Mouse (Mus musculus): ENCODE measurements around the gene Adgrl4. TPM values are rescaled to one million over a fixed set of nuclear protein-coding genes. Genes with fewer than 3 reads are reported as not detected.

The Adgrl4 gene
- polyA plus RNA-seq, 1 experiment from 2014 or later, result 5.4 TPM

- Histone ChIP-seq H3K9me3 (no peaks in the 10 kb centered on the region; the same call in 1 of the 2 replicates), H3K36me3 (no peaks in the 10 kb centered on the region), H3K4me3 (no peak overlapping the region), H3K27ac (no peak overlapping the region), H3K9ac (no peak overlapping the region), H3K4me2 (no peak overlapping the region), H3K27me3 (no peaks in the 10 kb centered on the region), H3K4me1 (no peaks in the 10 kb centered on the region)
- WGBS, result 88% methylated on average over 5 of the region's 5 CpGs
- ATAC-seq (ENCODE audit: insufficient number of reproducible peaks, insufficient read depth, low FRiP score, low TSS enrichment, low read depth), result no peak
These were observed 73.5 kb downstream of the Adgrl4 start for GRCm38 (mm10) chr3:151511184-151511583.

GRCm38 (mm10) chr3:151547182-151547581 lies 109.5 kb downstream of the Adgrl4 start:
- no peak for ATAC-seq (ENCODE audit: insufficient number of reproducible peaks, insufficient read depth, low FRiP score, low TSS enrichment, low read depth)
- H3K4me3 ChIP-seq, result no peak overlapping the region
- no peaks in the 10 kb centered on the region for H3K36me3 ChIP-seq
- no peaks in the 10 kb centered on the region for H3K4me1 ChIP-seq
- H3K27ac ChIP-seq, result no peak overlapping the region
- H3K9me3 ChIP-seq, result no peaks in the 10 kb centered on the region
- H3K9ac ChIP-seq, result no peak overlapping the region
- WGBS, result 75% methylated on average over 3 of the region's 3 CpGs
- no peaks in the 10 kb centered on the region for H3K27me3 ChIP-seq
- H3K4me2 ChIP-seq, result no peak overlapping the region

- Histone ChIP-seq H3K9ac (no peak overlapping the region), H3K4me2 (no peak overlapping the region), H3K27ac (no peak overlapping the region), H3K4me3 (no peak overlapping the region), H3K4me1 (no peaks in the 10 kb centered on the region), H3K9me3 (no peaks in the 10 kb centered on the region), H3K36me3 (no peaks in the 10 kb centered on the region), H3K27me3 (no peaks in the 10 kb centered on the region)
- 51% methylated on average over 5 of the region's 5 CpGs for WGBS
- no peak for ATAC-seq (ENCODE audit: insufficient number of reproducible peaks, insufficient read depth, low FRiP score, low TSS enrichment, low read depth)
These were observed 113.3 kb downstream of the Adgrl4 start for GRCm38 (mm10) chr3:151551002-151551401.

GRCm38 (mm10) chr3:151556635-151557034 lies 118.9 kb downstream of the Adgrl4 start:
- H3K36me3 ChIP-seq, result no peaks in the 10 kb centered on the region
- H3K27me3 ChIP-seq, result no peaks in the 10 kb centered on the region
- no peaks in the 10 kb centered on the region for H3K9me3 ChIP-seq
- no peak for ATAC-seq (ENCODE audit: insufficient number of reproducible peaks, insufficient read depth, low FRiP score, low TSS enrichment, low read depth)
- no peak overlapping the region for H3K9ac ChIP-seq
- no peaks in the 10 kb centered on the region for H3K4me1 ChIP-seq
- no peak overlapping the region for H3K4me2 ChIP-seq
- no peak overlapping the region for H3K27ac ChIP-seq
- H3K4me3 ChIP-seq, result no peak overlapping the region
- 87% methylated on average over 2 of the region's 2 CpGs for WGBS

GRCm38 (mm10) chr3:151557125-151557524 lies 119.4 kb downstream of the Adgrl4 start:
- no peaks in the 10 kb centered on the region for H3K27me3 ChIP-seq
- H3K36me3 ChIP-seq, result no peaks in the 10 kb centered on the region
- H3K4me2 ChIP-seq, result no peak overlapping the region
- no peak overlapping the region for H3K4me3 ChIP-seq
- 62% methylated on average over 2 of the region's 2 CpGs for WGBS
- H3K4me1 ChIP-seq, result no peaks in the 10 kb centered on the region
- no peaks in the 10 kb centered on the region for H3K9me3 ChIP-seq
- no peak overlapping the region for H3K9ac ChIP-seq
- no peak for ATAC-seq (ENCODE audit: insufficient number of reproducible peaks, insufficient read depth, low FRiP score, low TSS enrichment, low read depth)
- H3K27ac ChIP-seq, result no peak overlapping the region

GRCm38 (mm10) chr3:151557607-151558006 lies 119.9 kb downstream of the Adgrl4 start:
- no peak overlapping the region for H3K27ac ChIP-seq
- ATAC-seq (ENCODE audit: insufficient number of reproducible peaks, insufficient read depth, low FRiP score, low TSS enrichment, low read depth), result no peak
- no peaks in the 10 kb centered on the region for H3K36me3 ChIP-seq
- H3K4me3 ChIP-seq, result no peak overlapping the region
- H3K4me2 ChIP-seq, result no peak overlapping the region
- H3K9ac ChIP-seq, result no peak overlapping the region
- no peaks in the 10 kb centered on the region for H3K27me3 ChIP-seq
- no peaks in the 10 kb centered on the region for H3K4me1 ChIP-seq
- 80% methylated on average over 5 of the region's 5 CpGs for WGBS
- no peaks in the 10 kb centered on the region for H3K9me3 ChIP-seq

- H3K4me2 ChIP-seq, result no peak overlapping the region
- H3K27me3 ChIP-seq, result no peaks in the 10 kb centered on the region
- no peaks in the 10 kb centered on the region for H3K36me3 ChIP-seq
- no peak for ATAC-seq (ENCODE audit: insufficient number of reproducible peaks, insufficient read depth, low FRiP score, low TSS enrichment, low read depth)
- WGBS, result 68% methylated on average over 4 of the region's 4 CpGs
- no peak overlapping the region for H3K9ac ChIP-seq
- no peaks in the 10 kb centered on the region for H3K9me3 ChIP-seq
- H3K4me3 ChIP-seq, result no peak overlapping the region
- no peaks in the 10 kb centered on the region for H3K4me1 ChIP-seq
- H3K27ac ChIP-seq, result no peak overlapping the region
These were observed 120.7 kb downstream of the Adgrl4 start for GRCm38 (mm10) chr3:151558374-151558773.

GRCm38 (mm10) chr3:151565664-151566621 lies 128.3 kb downstream of the Adgrl4 start:
- Histone ChIP-seq H3K27me3 (0 out of 2 replicates have a peak, but pooled peaks cover 4% of the 10 kb centered on the region), H3K4me1 (no peaks in the 10 kb centered on the region), H3K4me2 (no peak overlapping the region), H3K9ac (no peak overlapping the region), H3K9me3 (no peaks in the 10 kb centered on the region), H3K36me3 (no peaks in the 10 kb centered on the region), H3K4me3 (no peak overlapping the region), H3K27ac (no peak overlapping the region)
- WGBS, result 53% methylated on average over 16 of the region's 16 CpGs
- ATAC-seq (ENCODE audit: insufficient number of reproducible peaks, insufficient read depth, low FRiP score, low TSS enrichment, low read depth), result no peak

GRCm38 (mm10) chr3:151566629-151567028 lies 128.9 kb downstream of the Adgrl4 start:
- WGBS, result 49% methylated on average over 5 of the region's 5 CpGs
- H3K4me1 ChIP-seq, result no peaks in the 10 kb centered on the region
- no peak overlapping the region for H3K27ac ChIP-seq
- H3K36me3 ChIP-seq, result no peaks in the 10 kb centered on the region
- no peaks in the 10 kb centered on the region for H3K9me3 ChIP-seq
- no peak for ATAC-seq (ENCODE audit: insufficient number of reproducible peaks, insufficient read depth, low FRiP score, low TSS enrichment, low read depth)
- 0 out of 2 replicates have a peak, but pooled peaks cover 4% of the 10 kb centered on the region for H3K27me3 ChIP-seq
- no peak overlapping the region for H3K4me2 ChIP-seq
- no peak overlapping the region for H3K9ac ChIP-seq
- no peak overlapping the region for H3K4me3 ChIP-seq

GRCm38 (mm10) chr3:151567541-151567940 lies 129.9 kb downstream of the Adgrl4 start:
- no peak overlapping the region for H3K9ac ChIP-seq
- WGBS, result 38% methylated on average over 3 of the region's 3 CpGs
- H3K36me3 ChIP-seq, result no peaks in the 10 kb centered on the region
- 0 out of 2 replicates have a peak, but pooled peaks cover 4% of the 10 kb centered on the region for H3K27me3 ChIP-seq
- H3K27ac ChIP-seq, result no peak overlapping the region
- no peak overlapping the region for H3K4me3 ChIP-seq
- no peak overlapping the region for H3K4me2 ChIP-seq
- no peak for ATAC-seq (ENCODE audit: insufficient number of reproducible peaks, insufficient read depth, low FRiP score, low TSS enrichment, low read depth)
- H3K9me3 ChIP-seq, result no peaks in the 10 kb centered on the region
- no peaks in the 10 kb centered on the region for H3K4me1 ChIP-seq

- Histone ChIP-seq H3K27me3 (0 out of 2 replicates have a peak, but pooled peaks cover 4% of the 10 kb centered on the region), H3K4me1 (no peaks in the 10 kb centered on the region), H3K4me3 (no peak overlapping the region), H3K36me3 (no peaks in the 10 kb centered on the region), H3K9me3 (no peaks in the 10 kb centered on the region), H3K9ac (no peak overlapping the region), H3K4me2 (no peak overlapping the region), H3K27ac (no peak overlapping the region)
- ATAC-seq (ENCODE audit: insufficient number of reproducible peaks, insufficient read depth, low FRiP score, low TSS enrichment, low read depth), result no peak
- 86% methylated on average over 5 of the region's 5 CpGs for WGBS
These were observed 134.4 kb downstream of the Adgrl4 start for GRCm38 (mm10) chr3:151572089-151572488.

GRCm38 (mm10) chr3:151575292-151575691 lies 137.6 kb downstream of the Adgrl4 start:
- Histone ChIP-seq H3K36me3 (no peaks in the 10 kb centered on the region), H3K9ac (no peak overlapping the region), H3K4me1 (no peaks in the 10 kb centered on the region), H3K9me3 (no peaks in the 10 kb centered on the region), H3K27me3 (no peaks in the 10 kb centered on the region), H3K4me2 (no peak overlapping the region), H3K4me3 (no peak overlapping the region), H3K27ac (no peak overlapping the region)
- WGBS, result 79% methylated on average over 7 of the region's 7 CpGs
- no peak for ATAC-seq (ENCODE audit: insufficient number of reproducible peaks, insufficient read depth, low FRiP score, low TSS enrichment, low read depth)
